Mouse (Mus musculus) ES-Bruce4 (cell line): ENCODE data around the gene Crocc2.

Experiments used
- CTCF ChIP-seq: IDR thresholded peaks from one replicate; pipeline ENCODE4 v1.8.1; 2011; ENCODE audit warnings: low read depth, low read length
- POLR2A ChIP-seq: IDR thresholded peaks from one replicate; pipeline ENCODE4 v1.8.1; 2011; ENCODE audit warnings: low read length; ENCODE audit not compliant: insufficient read depth

- TF ChIP-seq CTCF: no peak
- no peak for TF ChIP-seq POLR2A
Measured at GRCm38 (mm10) chr1:93220776-93221175, 52.3 kb downstream of the Crocc2 start.
